Mouse (Mus musculus): ENCODE results near the gene Ralgds.

- no peak for TF ChIP-seq POLR2A (IDR thresholded peaks at IDR 0.05; ENCODE audit: insufficient read depth, low read depth, low read length)
- TF ChIP-seq CTCF (IDR thresholded peaks at IDR 0.05; ENCODE audit: insufficient read depth, low read depth, low read length) = no peak
Observed at GRCm38 (mm10) chr2:28464919-28465318, 48.0 kb upstream of the Ralgds start.
